Mouse (Mus musculus) myocyte (in vitro differentiated cells): ENCODE data around the gene Klrg2. TPM values are rescaled to one million over a fixed set of nuclear protein-coding genes. Genes with fewer than 3 reads are reported as not detected.

ENCODE experiments used
- H3K27me3 ChIP-seq: one replicate; pipeline ENCODE4 v1.6.1; 2011; ENCODE audit not compliant: control insufficient read depth, insufficient read depth, insufficient read length
- H3K36me3 ChIP-seq: one replicate; pipeline ENCODE4 v1.6.1; 2011; ENCODE audit not compliant: control insufficient read depth, insufficient read depth
- H3K4me2 ChIP-seq: one replicate; pipeline ENCODE4 v1.6.1; 2011; ENCODE audit warnings: low read depth, control low read depth
- H3K4me3 ChIP-seq: one replicate; pipeline ENCODE4 v1.5.1; 2011; ENCODE audit warnings: mild to moderate bottlenecking, control low read depth, moderate library complexity
- H3K79me2 ChIP-seq: one replicate; pipeline ENCODE4 v1.6.1; 2011; ENCODE audit not compliant: control insufficient read depth, insufficient read depth
- H3ac ChIP-seq: one replicate; pipeline ENCODE4 v1.6.1; 2011; ENCODE audit not compliant: control insufficient read depth, insufficient read length
- CEBPB ChIP-seq: IDR thresholded peaks from 2 replicates; pipeline ENCODE4 v1.6.1; 2011; ENCODE audit warnings: mild to moderate bottlenecking, moderate library complexity; ENCODE audit not compliant: poor library complexity, insufficient read depth, severe bottlenecking
- E2F4 ChIP-seq: IDR thresholded peaks from one replicate; pipeline ENCODE4 v1.6.1; 2011; ENCODE audit warnings: mild to moderate bottlenecking, control low read depth, moderate library complexity; ENCODE audit not compliant: insufficient read depth
- MAX ChIP-seq: IDR thresholded peaks from one replicate; pipeline ENCODE4 v1.6.1; 2011; ENCODE audit warnings: low read depth, mild to moderate bottlenecking, control low read depth
- MYOD1 ChIP-seq, 3 experiments: IDR thresholded peaks; one replicate each; pipeline ENCODE4 v1.6.1; 2011; ENCODE audit warnings: control low read depth in 2 of 3, low read depth in 2 of 3, mild to moderate bottlenecking in 2 of 3, moderate library complexity in 1 of 3; ENCODE audit not compliant: insufficient read length in 2 of 3, control insufficient read depth in 1 of 3
- MYOG ChIP-seq, 3 experiments: IDR thresholded peaks; one replicate each; pipeline ENCODE4 v1.6.1; 2011; ENCODE audit warnings: control low read depth in 2 of 3, low read depth in 2 of 3, mild to moderate bottlenecking in 2 of 3; ENCODE audit not compliant: insufficient read length in 2 of 3, control insufficient read depth in 1 of 3, insufficient read depth in 1 of 3
- POLR2A ChIP-seq: IDR thresholded peaks from one replicate; pipeline ENCODE4 v1.6.1; 2011; ENCODE audit warnings: low read depth, mild to moderate bottlenecking, control low read depth, moderate library complexity; ENCODE audit not compliant: insufficient read length
- POLR2AphosphoS2 ChIP-seq: IDR thresholded peaks from one replicate; pipeline ENCODE4 v1.6.1; 2011; ENCODE audit warnings: low read depth, control low read depth; ENCODE audit not compliant: insufficient read length
- REST ChIP-seq: IDR thresholded peaks from one replicate; pipeline ENCODE4 v1.6.1; 2011; ENCODE audit warnings: mild to moderate bottlenecking, control low read depth, moderate library complexity; ENCODE audit not compliant: insufficient read depth, insufficient read length
- SRF ChIP-seq: IDR thresholded peaks from one replicate; pipeline ENCODE4 v1.6.1; 2011; ENCODE audit warnings: low read depth; ENCODE audit not compliant: control insufficient read depth, insufficient read length
- TCF12 ChIP-seq: IDR thresholded peaks from one replicate; pipeline ENCODE4 v1.6.1; 2011; ENCODE audit warnings: mild to moderate bottlenecking, control low read depth; ENCODE audit not compliant: poor library complexity, insufficient read depth, severe bottlenecking
- TCF3 ChIP-seq: IDR thresholded peaks from one replicate; pipeline ENCODE4 v1.6.1; 2011; ENCODE audit warnings: low read depth, control low read depth; ENCODE audit not compliant: insufficient read length
- USF1 ChIP-seq: IDR thresholded peaks from one replicate; pipeline ENCODE4 v1.6.1; 2011; ENCODE audit warnings: low read depth, mild to moderate bottlenecking, control low read depth, moderate library complexity
- polyA plus RNA-seq: library from polyadenylated mRNA; unstranded; fragments of >200 nt; fragmentation: generic; extraction: Trizol; gene quantifications from one replicate; pipeline ENCODE4 v1.2.1, GENCODE M21; 2012; ENCODE audit warnings: missing spikeins

Klrg2 gene
- 1.7 TPM for polyA plus RNA-seq

- H3K4me2 ChIP-seq: peak within 1 kb of the TSS; percentile 52
- peak within 1 kb of the TSS; percentile 58 for H3ac ChIP-seq
- no peaks in the 10 kb centered on the region for H3K79me2 ChIP-seq
- TF ChIP-seq POLR2A (peak; percentile 36), REST (no peak)
- peak within 1 kb of the TSS; percentile 21 for H3K4me3 ChIP-seq
- H3K36me3 ChIP-seq: no peaks in the 10 kb centered on the region
- H3K27me3 ChIP-seq: no peaks in the 10 kb centered on the region
These were observed at the start of gene Klrg2 for GRCm38 (mm10) chr6:38636852-38637618. TSS of gene Klrg2 (minus strand) at chr6:38637242.

DNA sequence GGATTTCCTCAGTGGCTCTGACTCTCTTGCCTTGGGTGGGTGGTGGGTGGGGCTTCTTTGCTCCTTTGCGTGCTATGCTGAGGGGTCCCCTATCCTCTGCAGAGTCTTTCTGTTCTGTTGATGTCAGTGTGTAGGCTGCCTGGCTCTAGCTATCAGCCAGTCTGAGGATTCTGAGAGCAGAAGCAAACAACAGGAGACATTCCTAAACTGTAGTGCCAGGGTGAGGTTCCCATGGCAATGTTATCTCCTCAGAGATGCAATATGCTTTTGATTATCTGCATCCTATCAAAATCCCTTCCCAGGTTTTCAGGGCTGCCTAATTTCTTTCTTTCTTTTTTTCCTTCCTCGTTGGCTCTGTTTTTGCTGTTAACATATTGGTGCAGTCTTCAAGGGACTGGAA lies 45.5 kb upstream of the Klrg2 start:
- TF ChIP-seq SRF: no peak
- TF ChIP-seq MYOD1 (IDR thresholded peaks at IDR 0.05; ENCODE audit: control insufficient read depth in 1 of 3, insufficient read length in 2 of 3, low read depth in 2 of 3): no peak
- Histone ChIP-seq H3K4me3 (no peak overlapping the region), H3K27me3 (no peaks in the 10 kb centered on the region), H3K79me2 (no peaks in the 10 kb centered on the region), H3K36me3 (no peaks in the 10 kb centered on the region), H3ac (no peak overlapping the region), H3K4me2 (no peak overlapping the region)

DNA sequence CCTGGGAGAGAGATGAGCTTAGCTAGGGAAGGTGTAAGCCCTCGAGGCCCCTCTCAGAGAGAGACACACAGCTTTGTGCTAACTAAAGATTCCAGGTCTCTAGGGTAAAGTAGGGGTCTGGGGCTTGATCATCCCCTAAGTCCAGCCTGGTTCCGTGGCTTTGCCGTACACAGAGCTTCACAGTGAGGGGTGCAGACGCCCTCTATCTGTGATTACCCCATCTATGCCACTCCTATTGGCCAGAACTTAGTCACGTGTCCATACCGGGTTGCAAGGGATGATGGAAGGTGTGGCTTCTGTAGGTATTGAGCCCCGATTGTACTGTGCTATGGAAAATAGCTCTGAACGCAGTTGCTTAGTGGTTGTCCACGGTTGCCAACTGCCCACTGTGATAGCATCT lies 40.6 kb upstream of the Klrg2 start:
- TF ChIP-seq MYOD1 (IDR thresholded peaks at IDR 0.05; ENCODE audit: control insufficient read depth in 1 of 3, insufficient read length in 2 of 3, low read depth in 2 of 3) (no peak), E2F4 (no peak), USF1 (no peak), REST (no peak), POLR2A (no peak), SRF (no peak), MYOG (IDR thresholded peaks at IDR 0.05; ENCODE audit: control insufficient read depth in 1 of 3, insufficient read depth in 1 of 3, insufficient read length in 2 of 3, low read depth in 2 of 3) (no peak), TCF3 (no peak), CEBPB (no peak), POLR2AphosphoS2 (no peak), MAX (no peak), TCF12 (no peak)
- Histone ChIP-seq H3K79me2 (no peaks in the 10 kb centered on the region), H3K27me3 (no peaks in the 10 kb centered on the region), H3K4me2 (no peak overlapping the region), H3K4me3 (no peak overlapping the region), H3ac (no peak overlapping the region), H3K36me3 (no peaks in the 10 kb centered on the region)

GRCm38 (mm10) chr6:38676723-38677122 lies 39.7 kb upstream of the Klrg2 start:
- no peaks in the 10 kb centered on the region for H3K36me3 ChIP-seq
- H3ac ChIP-seq: no peak overlapping the region
- TF ChIP-seq POLR2AphosphoS2 (no peak), E2F4 (no peak), POLR2A (no peak), SRF (no peak), MYOG (IDR thresholded peaks at IDR 0.05; ENCODE audit: control insufficient read depth in 1 of 3, insufficient read depth in 1 of 3, insufficient read length in 2 of 3, low read depth in 2 of 3) (no peak), TCF12 (no peak), CEBPB (no peak)
- no peaks in the 10 kb centered on the region for H3K79me2 ChIP-seq
- H3K4me2 ChIP-seq: no peak overlapping the region
- no peaks in the 10 kb centered on the region for H3K27me3 ChIP-seq
- no peak overlapping the region for H3K4me3 ChIP-seq

- H3K36me3 ChIP-seq: no peaks in the 10 kb centered on the region
- no peaks in the 10 kb centered on the region for H3K79me2 ChIP-seq
- TF ChIP-seq TCF3 (no peak), MYOD1 (IDR thresholded peaks at IDR 0.05; ENCODE audit: control insufficient read depth in 1 of 3, insufficient read length in 2 of 3, low read depth in 2 of 3) (no peak), SRF (no peak), E2F4 (no peak)
- H3ac ChIP-seq: no peak overlapping the region
- no peak overlapping the region for H3K4me2 ChIP-seq
- no peak overlapping the region for H3K4me3 ChIP-seq
- H3K27me3 ChIP-seq: no peaks in the 10 kb centered on the region
These were observed 39.2 kb upstream of the Klrg2 start for GRCm38 (mm10) chr6:38676217-38676616.
